Mouse (Mus musculus): ENCODE results near the gene Dixdc1. TPM values are rescaled to one million over a fixed set of nuclear protein-coding genes. Genes with fewer than 3 reads are reported as not detected.
"Not testable (repeated sequence)": the region's sequence is repeated elsewhere in the genome, so short reads cannot be mapped to it uniquely, and the experiment has no call there.

Dixdc1 gene
- polyA plus RNA-seq, 1 experiment from 2014 or later, result 37.8 TPM

DNA sequence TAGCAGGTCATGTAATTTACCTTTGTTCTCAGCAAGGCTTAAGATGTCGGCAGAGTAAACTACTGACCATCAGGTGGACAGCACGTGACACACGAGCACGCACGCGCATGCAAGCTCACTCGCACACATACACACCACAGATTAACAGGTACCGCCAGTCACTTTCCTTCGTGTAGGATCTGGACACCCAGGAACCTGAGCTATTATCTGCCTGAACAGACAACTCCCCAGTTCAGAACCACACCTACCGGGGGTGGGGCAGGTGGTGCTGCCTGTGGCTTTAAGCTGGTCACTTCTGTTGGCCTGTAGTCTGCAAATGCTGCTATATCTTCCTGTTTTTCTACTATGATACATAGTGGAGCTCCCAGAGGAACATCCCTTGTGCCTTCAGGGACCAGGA, 88.8 kb downstream of the Dixdc1 start:
- Histone ChIP-seq H3K27ac (ENCODE audit: low read length) (no peak overlapping the region), H3K4me3 (ENCODE audit: low read depth, low read length) (no peak overlapping the region), H3K4me2 (ENCODE audit: low read length) (no peak overlapping the region), H3K9me3 (replicated peaks; ENCODE audit: control insufficient read depth, low read length, poor library complexity, severe bottlenecking) (no peaks in the 10 kb centered on the region), H3K9ac (ENCODE audit: low read depth, low read length) (no peak overlapping the region), H3K27me3 (ENCODE audit: control insufficient read depth, insufficient read depth, low read depth, low read length) (no peaks in the 10 kb centered on the region), H3K4me1 (ENCODE audit: control insufficient read depth, insufficient read depth, low read length) (no peaks in the 10 kb centered on the region), H3K36me3 (ENCODE audit: control insufficient read depth, insufficient read depth, low read length) (peaks cover 41% of the 10 kb centered on the region)
- WGBS, result 96% methylated on average over 10 of the region's 10 CpGs
- no peak for ATAC-seq

DNA sequence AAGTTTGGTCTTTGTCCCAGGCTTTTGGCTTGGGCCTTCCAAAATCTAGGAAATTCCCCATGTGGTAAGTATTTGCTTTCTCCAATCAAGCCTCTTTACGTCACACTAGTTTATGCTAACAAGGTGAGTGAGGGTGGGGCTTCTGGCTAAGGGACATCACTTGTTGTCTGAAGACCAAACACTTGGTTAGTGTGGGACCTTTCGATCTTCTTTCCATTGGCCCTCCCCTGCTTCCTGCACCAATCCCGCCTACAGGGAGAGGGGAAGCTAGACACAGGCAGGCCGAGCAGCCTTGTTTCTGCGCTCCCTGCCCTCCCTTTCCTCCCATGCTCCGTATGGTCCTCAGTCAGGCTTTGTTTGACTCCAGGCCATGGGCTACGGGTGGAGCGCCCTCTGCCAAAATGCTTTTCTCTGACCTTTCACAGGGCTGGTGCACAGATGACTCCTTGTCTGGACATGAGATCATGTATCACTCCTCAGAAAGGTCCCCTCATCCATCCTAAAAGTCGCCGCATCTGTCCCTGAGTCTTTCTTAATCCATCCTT, 92.4 kb downstream of the Dixdc1 start:
- H3K4me3 ChIP-seq (ENCODE audit: low read depth, low read length), result no peak overlapping the region
- H3K36me3 ChIP-seq (ENCODE audit: control insufficient read depth, insufficient read depth, low read length), result peaks cover 57% of the 10 kb centered on the region
- H3K27ac ChIP-seq (ENCODE audit: low read length), result no peak overlapping the region
- no peaks in the 10 kb centered on the region for H3K27me3 ChIP-seq (ENCODE audit: control insufficient read depth, insufficient read depth, low read depth, low read length)
- 83% methylated on average over 10 of the region's 10 CpGs for WGBS
- no peaks in the 10 kb centered on the region for H3K4me1 ChIP-seq (ENCODE audit: control insufficient read depth, insufficient read depth, low read length)
- no peaks in the 10 kb centered on the region for H3K9me3 ChIP-seq (replicated peaks; ENCODE audit: control insufficient read depth, low read length, poor library complexity, severe bottlenecking)
- ATAC-seq, result no peak
- H3K4me2 ChIP-seq (ENCODE audit: low read length), result no peak overlapping the region
- H3K9ac ChIP-seq (ENCODE audit: low read depth, low read length), result no peak overlapping the region

DNA sequence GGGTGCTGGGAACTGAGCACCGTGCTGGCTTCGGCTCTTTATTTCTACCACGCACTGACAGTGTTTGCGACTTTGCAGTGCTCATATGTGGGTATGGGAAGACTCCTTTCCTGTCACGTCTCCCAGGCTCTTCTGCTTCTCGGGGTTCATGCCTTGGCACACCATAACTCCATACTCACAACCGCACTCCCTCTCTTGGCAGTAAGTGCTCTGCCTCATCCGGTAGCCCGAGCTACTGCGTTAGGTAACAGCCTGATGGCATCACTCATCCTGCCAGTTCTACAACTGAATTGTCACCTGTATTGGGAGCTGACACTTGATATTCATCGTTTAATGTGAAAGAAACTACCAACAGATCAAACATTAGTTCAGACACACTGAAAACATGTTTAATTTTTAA, 105.0 kb downstream of the Dixdc1 start:
- WGBS, result 96% methylated on average over 11 of the region's 11 CpGs
- Histone ChIP-seq H3K4me1 (ENCODE audit: control insufficient read depth, insufficient read depth, low read length) (no peaks in the 10 kb centered on the region), H3K27me3 (ENCODE audit: control insufficient read depth, insufficient read depth, low read depth, low read length) (no peaks in the 10 kb centered on the region), H3K36me3 (ENCODE audit: control insufficient read depth, insufficient read depth, low read length) (peaks cover 17% of the 10 kb centered on the region), H3K9me3 (replicated peaks; ENCODE audit: control insufficient read depth, low read length, poor library complexity, severe bottlenecking) (no peaks in the 10 kb centered on the region), H3K4me3 (ENCODE audit: low read depth, low read length) (no peak overlapping the region), H3K9ac (ENCODE audit: low read depth, low read length) (no peak overlapping the region), H3K4me2 (ENCODE audit: low read length) (no peak overlapping the region), H3K27ac (ENCODE audit: low read length) (no peak overlapping the region)
- ATAC-seq, result no peak

DNA sequence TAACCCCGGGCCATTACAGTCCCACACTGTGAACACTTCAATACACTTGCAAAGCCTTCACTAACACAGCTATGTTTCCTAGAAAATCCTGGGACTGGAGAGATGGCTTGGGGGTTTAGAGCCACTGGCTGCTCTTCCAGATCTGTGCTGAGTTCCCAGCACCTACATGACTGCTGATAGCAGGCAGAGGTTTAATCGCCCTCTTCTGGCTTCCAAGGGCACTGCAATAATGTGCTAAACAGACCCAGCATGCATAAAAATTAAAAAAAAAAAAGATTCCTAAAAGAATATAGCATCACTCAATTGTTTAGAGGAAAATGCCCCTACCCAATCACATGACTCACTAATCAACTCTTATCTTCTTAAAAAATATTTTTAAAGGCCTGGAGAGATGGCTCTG, 106.3 kb downstream of the Dixdc1 start:
- H3K4me2 ChIP-seq (ENCODE audit: low read length), result no peak overlapping the region
- H3K27ac ChIP-seq (ENCODE audit: low read length), result no peak overlapping the region
- no peaks in the 10 kb centered on the region for H3K4me1 ChIP-seq (ENCODE audit: control insufficient read depth, insufficient read depth, low read length)
- H3K4me3 ChIP-seq (ENCODE audit: low read depth, low read length), result no peak overlapping the region
- WGBS, result 61% methylated on average over 2 of the region's 2 CpGs
- ATAC-seq, result no peak
- no peaks in the 10 kb centered on the region for H3K9me3 ChIP-seq (replicated peaks; ENCODE audit: control insufficient read depth, low read length, poor library complexity, severe bottlenecking)
- no peak overlapping the region for H3K9ac ChIP-seq (ENCODE audit: low read depth, low read length)
- H3K36me3 ChIP-seq (ENCODE audit: control insufficient read depth, insufficient read depth, low read length), result peaks cover 16% of the 10 kb centered on the region
- H3K27me3 ChIP-seq (ENCODE audit: control insufficient read depth, insufficient read depth, low read depth, low read length), result no peaks in the 10 kb centered on the region

DNA sequence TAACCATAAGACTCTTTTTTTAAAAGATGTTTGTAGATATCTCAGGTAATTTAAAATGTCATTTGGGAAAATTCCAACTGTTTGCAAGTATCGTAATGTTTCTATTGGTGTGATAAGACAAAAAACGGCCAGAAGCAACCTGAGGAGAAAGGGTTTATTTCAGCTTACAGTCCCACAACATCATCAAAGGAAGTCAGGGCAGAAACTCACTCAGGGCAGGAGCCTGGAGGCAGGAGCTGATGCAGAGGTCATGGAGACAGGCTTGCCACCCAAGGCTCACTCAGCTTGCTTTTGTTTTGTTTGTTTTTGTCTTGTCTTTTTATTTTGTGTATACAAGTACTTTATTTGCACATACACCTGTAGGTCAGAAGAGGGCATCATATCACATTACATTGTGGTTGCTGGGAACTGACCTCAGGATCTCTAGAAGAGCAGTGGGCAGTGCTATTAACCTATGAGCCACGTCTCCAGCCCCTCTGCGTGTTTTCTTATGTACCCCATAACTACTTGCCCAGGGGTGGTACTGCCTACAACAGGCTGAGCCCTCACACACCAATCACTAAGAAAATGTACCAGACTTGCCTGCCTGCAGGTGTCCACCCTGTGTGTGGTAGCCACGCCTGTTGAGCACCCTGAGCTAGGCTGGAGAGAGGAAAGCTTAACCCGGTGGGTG, 107.2 kb downstream of the Dixdc1 start:
- Histone ChIP-seq H3K27me3 (ENCODE audit: control insufficient read depth, insufficient read depth, low read depth, low read length) (no peaks in the 10 kb centered on the region), H3K4me2 (ENCODE audit: low read length) (no peak overlapping the region), H3K4me1 (ENCODE audit: control insufficient read depth, insufficient read depth, low read length) (no peaks in the 10 kb centered on the region), H3K27ac (ENCODE audit: low read length) (no peak overlapping the region), H3K9ac (ENCODE audit: low read depth, low read length) (no peak overlapping the region), H3K36me3 (ENCODE audit: control insufficient read depth, insufficient read depth, low read length) (peaks cover 14% of the 10 kb centered on the region), H3K9me3 (replicated peaks; ENCODE audit: control insufficient read depth, low read length, poor library complexity, severe bottlenecking) (no peaks in the 10 kb centered on the region), H3K4me3 (ENCODE audit: low read depth, low read length) (no peak overlapping the region)
- WGBS, result 90% methylated on average over 6 of the region's 6 CpGs
- ATAC-seq, result no peak

DNA sequence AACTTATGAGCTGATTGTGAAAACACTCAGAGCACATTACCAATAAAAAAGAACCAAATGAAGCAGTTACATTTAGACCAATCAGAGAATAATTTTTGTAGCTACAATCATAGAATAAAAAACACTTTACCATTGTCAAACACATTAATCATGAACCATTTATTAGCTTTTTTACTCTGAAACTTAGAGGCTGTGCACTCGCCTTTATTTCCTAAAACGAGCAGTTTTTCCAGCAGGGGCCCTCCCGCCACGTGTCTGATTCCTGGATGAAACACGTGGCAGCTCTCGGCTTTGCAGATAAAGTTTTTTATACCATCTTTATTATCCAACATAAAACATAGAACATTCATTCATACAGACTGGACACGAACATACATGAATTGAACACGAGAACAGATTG, 108.4 kb downstream of the Dixdc1 start:
- not testable (repeated sequence) for H3K4me2 ChIP-seq (ENCODE audit: low read length); H3K9me3 ChIP-seq (replicated peaks; ENCODE audit: control insufficient read depth, low read length, poor library complexity, severe bottlenecking); H3K4me1 ChIP-seq (ENCODE audit: control insufficient read depth, insufficient read depth, low read length); H3K27me3 ChIP-seq (ENCODE audit: control insufficient read depth, insufficient read depth, low read depth, low read length); H3K9ac ChIP-seq (ENCODE audit: low read depth, low read length); H3K4me3 ChIP-seq (ENCODE audit: low read depth, low read length); ATAC-seq; H3K27ac ChIP-seq (ENCODE audit: low read length)
- H3K36me3 ChIP-seq (ENCODE audit: control insufficient read depth, insufficient read depth, low read length), result peaks cover 14% of the 10 kb centered on the region
- WGBS, result 95% methylated on average over 6 of the region's 8 CpGs

DNA sequence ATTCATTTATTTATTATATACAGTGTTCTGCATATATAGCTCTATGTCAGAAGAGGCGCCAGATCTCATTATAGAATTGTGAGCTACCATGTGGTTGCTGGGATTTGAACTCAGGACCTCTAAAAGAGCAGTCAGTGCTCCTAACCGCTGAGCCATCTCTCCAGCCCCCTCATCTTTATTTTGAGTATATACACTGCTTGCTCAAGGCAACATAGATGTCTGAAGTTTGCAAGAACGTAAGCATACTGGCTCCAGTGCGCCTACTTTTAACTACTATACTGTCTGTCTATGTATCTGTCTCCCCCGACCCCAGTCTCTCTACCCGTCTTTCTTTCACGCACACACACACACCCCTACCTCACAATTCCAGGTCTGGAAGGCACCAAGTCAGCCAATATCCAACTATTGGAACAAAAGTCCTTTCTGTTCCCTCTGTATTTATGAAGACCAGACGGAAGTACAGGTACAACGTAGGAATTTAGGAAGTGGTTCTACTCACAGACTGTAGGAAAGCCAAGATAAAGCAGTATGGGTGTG, 121.5 kb downstream of the Dixdc1 start:
- H3K9ac ChIP-seq (ENCODE audit: low read depth, low read length), result no peak overlapping the region
- WGBS, result 65% methylated on average over 9 of the region's 9 CpGs
- H3K4me1 ChIP-seq (ENCODE audit: control insufficient read depth, insufficient read depth, low read length), result peaks cover 18% of the 10 kb centered on the region
- no peak for ATAC-seq
- no peaks in the 10 kb centered on the region for H3K9me3 ChIP-seq (replicated peaks; ENCODE audit: control insufficient read depth, low read length, poor library complexity, severe bottlenecking)
- no peak overlapping the region; the same call in 1 of the 2 replicates for H3K4me3 ChIP-seq (ENCODE audit: low read depth, low read length)
- H3K4me2 ChIP-seq (ENCODE audit: low read length), result peak overlapping the region; percentile 80
- H3K36me3 ChIP-seq (ENCODE audit: control insufficient read depth, insufficient read depth, low read length), result peaks cover 7% of the 10 kb centered on the region
- H3K27me3 ChIP-seq (ENCODE audit: control insufficient read depth, insufficient read depth, low read depth, low read length), result no peaks in the 10 kb centered on the region
- no peak overlapping the region for H3K27ac ChIP-seq (ENCODE audit: low read length)

DNA sequence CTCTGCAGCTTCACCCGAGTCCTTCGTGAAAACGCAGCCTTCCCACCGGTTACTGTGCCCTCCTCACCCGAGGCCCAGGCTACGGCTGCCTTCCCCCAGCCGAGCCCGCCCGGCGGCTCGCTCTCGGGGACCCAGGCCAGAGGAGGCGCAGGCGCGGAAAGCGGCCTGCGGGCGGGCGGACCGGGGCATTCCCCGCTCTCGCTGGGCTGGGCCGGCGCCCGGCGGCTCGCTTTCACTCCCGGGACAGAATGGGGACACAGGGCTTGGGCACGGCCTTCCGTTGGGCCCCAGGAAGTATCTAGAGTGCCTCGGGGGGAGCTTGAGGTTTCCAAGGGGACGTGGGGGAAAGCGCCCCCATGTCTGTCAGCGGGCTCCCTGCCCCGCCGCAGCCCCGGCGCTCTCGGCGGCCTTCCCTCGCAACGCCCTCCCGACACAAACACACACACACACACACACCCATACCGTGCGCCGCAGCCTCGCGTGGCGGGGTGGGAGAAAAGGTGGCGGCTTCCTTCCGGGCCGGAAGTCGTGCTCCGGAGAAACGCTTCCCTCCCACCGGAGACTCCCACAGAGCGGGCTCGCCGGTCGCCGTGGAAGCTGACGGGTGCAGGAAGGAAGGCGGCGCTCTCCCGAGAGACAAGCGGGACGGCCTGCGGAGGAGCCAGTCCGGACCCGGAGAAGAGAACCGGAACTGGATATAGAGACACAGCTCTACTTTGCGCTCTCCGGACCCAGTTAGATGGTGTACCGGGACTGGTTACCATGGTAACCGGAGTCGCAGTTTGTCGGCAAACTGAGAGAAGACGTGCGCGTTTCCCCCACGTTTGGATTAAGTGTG, 122.3 kb downstream of the Dixdc1 start, which contains the start of the genes Pih1d2 and Nkapd1:
TSS of gene Pih1d2 (plus strand) at position 556 of the 838 bp plus-strand sequence.
TSS of gene Nkapd1 (minus strand) at position 699 of the 838 bp plus-strand sequence.
- Histone ChIP-seq H3K27me3 (ENCODE audit: control insufficient read depth, insufficient read depth, low read depth, low read length) (no peaks in the 10 kb centered on the region), H3K27ac (ENCODE audit: low read length) (peak within 1 kb of the TSS; percentile 94), H3K36me3 (ENCODE audit: control insufficient read depth, insufficient read depth, low read length) (peaks cover 7% of the 10 kb centered on the region), H3K4me3 (ENCODE audit: low read depth, low read length) (peak within 1 kb of the TSS; percentile 99), H3K9me3 (replicated peaks; ENCODE audit: control insufficient read depth, low read length, poor library complexity, severe bottlenecking) (no peaks in the 10 kb centered on the region), H3K9ac (ENCODE audit: low read depth, low read length) (peak within 1 kb of the TSS; percentile 94), H3K4me1 (ENCODE audit: control insufficient read depth, insufficient read depth, low read length) (peaks cover 18% of the 10 kb centered on the region), H3K4me2 (ENCODE audit: low read length) (peak within 1 kb of the TSS; percentile 80)
- WGBS, result under 1% methylated on average over 77 of the region's 81 CpGs
- ATAC-seq, result peak; percentile 95

All from midbrain, embryonic 16.5 days (tissue).